Mouse (Mus musculus) thymus, postnatal 25 days (tissue): ENCODE data around the gene Ndufs5.

Experiments used
- DNase-seq: peaks from one replicate; pipeline ENCODE4 v3.0.0; 2022

The Ndufs5 gene

DNA sequence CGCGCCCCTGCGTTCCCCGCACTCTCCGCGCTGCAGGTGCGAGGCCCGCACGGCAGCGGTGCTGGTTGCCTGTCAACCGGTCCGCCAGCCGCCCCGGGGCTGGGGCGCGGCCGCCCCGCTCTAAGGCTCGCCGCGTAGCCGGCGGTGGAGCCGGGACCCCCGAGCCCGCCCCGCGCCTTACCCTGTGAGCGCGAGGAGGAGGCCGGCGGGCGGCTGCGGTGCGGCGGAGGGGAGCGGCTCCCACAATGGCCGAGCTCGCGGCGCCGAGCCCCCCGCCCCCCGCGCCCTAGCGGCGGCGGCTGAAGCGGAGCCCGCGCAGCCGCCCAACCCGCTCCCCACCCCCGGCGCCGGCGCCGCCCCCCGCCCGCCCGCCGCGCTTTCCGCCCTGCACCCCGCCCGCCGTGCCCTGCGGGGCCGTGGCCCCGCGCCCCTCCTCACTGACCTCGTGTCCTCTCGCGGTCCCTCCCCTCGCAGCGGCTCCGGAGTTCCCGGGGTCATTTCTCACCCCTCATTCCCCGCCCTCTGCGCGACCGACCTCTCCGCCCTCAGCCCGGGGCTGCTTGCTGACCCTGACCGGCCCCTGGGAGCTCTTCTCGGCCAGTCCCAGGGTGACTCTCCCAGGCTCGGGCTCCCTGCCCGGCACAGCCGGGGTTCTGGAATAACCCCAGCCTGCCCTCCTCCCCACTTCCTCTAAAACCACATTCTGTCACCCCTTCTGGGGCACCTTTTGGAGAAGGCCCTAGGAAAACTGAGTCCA lies 30.8 kb downstream of the Ndufs5 start:
- DNase-seq: peak; percentile 7

- DNase-seq: no peak
These were observed 31.5 kb downstream of the Ndufs5 start for GRCm38 (mm10) chr4:123686368-123687024.

- DNase-seq: no peak
These were observed 32.3 kb downstream of the Ndufs5 start for GRCm38 (mm10) chr4:123685506-123686242.

- no peak for DNase-seq
These were observed 33.0 kb downstream of the Ndufs5 start for GRCm38 (mm10) chr4:123685046-123685445.

DNA sequence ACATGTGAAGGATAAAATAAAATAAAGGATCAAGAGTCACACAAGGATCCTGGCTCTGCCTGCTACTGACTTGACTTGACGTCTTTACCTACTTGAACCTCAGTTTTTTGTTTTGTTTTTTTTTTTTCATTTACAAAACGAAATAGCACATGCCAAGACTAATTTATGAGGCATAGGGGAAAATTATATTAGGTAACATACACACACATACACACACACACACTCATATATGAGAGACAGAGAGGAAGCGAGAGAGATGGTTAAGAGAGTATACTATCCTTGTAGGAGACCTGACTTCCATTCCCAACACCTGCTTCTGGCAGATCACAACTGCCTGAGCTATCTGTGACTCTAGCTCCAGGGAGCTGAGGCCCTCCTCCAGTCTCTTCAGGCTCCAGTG lies 33.7 kb downstream of the Ndufs5 start, which contains the start of gene Macf1:
Macf1 (minus strand) TSS at position 101 of the 400 bp plus-strand sequence.
- no peak for DNase-seq

DNA sequence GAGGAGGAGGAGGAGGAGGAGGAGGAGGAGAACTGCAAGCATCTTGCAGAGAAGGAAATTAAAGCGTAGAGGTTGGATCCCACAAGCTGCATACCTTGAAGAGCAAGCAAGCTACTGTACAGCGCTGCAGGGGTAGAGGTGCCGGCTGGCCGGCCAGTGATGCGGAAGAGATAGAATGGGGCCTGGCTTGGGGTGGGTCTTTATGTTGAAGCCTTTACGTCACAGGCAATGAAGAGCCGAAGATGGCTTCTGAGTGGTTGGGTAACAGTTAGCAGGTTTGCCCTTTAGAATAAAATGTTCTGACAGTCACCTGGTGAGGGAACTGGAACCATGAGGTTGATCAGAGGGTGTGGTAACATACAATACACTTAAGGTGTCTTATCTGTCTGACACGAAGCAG lies 35.7 kb downstream of the Ndufs5 start:
- DNase-seq: no peak

DNA sequence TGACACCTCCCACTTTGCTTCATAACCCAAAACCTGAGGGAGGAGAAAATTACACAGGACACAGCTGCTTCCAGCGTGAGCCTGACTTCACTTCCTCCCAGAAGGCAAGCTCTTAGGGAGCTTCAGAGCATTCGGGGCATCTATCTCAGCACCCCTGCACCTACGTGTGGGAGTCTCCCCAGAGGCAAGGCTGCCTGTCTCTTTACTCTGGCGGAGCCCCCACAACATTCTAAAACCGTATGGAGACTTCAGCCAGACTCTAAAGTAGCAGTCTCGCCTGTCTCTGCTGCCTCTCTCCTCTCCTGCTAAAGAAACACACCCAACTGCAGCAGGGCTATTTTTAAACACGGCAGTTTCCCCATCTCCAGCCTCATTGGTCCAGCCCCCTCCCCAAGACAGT lies 37.0 kb downstream of the Ndufs5 start:
- no peak for DNase-seq

DNA sequence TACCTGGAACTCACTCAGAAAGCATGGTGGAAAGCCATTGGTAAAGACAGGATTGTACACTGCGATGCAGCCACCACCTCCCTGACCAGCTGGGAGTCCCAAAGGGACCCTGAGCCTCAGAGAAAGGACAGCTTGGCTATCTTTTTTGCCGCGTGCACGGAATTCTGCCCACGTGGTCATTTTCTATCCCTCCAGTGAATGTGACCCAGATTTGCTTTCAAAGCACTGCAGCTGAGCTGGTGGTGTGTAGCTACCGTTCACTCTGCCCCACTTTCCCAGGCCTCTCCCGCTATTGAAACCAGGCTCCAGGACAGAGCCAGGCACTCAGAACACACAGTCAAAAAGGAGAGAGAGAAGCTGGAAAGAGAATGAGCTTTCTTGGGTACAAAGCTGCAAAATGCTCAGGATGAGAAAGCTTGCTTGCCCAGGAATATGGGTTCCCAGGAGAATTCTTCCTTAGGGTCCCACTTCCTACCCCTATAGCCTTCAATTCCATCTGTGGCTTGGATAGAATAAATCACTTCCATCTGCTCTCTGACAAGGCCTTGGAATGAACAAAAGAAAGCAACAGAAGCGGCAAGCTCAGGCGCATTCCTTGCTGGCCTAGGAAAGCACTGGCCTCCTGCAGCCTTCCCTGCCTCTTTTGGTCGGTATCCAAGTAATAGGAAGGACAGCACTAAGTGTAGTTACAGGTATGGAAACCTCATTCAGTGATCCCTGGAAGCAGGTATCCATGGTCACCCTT lies 40.8 kb downstream of the Ndufs5 start:
- no peak for DNase-seq

DNA sequence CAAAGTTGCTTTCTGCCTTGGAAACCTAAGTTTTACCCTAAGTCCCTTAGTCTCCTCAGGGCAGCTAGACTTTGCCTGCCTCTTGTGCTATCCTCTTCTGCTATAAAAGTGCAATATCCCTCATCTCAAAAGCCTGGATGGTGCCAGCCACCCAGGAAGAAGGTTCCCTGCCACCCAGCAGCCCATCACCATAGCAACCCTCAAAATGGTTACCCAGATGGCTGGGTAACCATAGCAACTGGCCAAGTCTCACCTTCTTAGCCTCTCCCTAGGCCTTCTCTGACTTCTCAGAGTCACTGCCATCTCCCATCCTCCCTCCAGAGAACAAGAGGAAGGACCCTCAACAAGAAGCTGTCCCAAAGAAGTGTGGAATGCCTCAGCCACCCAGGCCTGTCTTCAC lies 47.4 kb downstream of the Ndufs5 start:
- DNase-seq: no peak

GRCm38 (mm10) chr4:123669696-123670095 lies 48.3 kb downstream of the Ndufs5 start:
- no peak for DNase-seq

DNA sequence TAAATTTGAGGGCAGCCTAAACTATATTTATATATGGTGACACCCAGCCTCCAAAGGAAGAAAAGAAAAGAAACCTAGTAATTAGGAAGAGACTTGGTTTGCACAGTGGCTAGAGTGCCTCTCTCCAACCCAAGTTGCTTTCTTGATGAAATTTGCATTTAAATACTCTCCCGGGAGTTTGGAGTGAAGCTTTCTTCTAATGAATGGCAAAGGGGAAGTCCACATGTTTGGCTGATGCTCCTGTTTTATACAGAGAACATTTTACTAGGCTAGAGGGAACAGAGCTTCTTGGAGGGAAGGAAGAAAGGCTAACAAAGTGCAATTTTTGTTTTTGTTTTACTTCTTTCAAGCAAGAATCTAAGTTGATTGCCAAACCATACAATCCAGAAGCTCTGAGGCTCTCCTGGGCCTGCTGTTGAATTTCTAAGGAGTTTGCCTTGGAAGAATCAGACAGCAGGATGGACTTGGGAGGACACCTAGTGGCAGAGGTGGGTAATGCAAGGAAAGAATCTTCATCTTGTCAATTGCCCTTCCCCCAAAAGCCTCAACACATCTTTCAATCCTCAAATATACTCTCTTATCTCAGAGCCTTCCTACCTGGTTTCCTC lies 50.6 kb downstream of the Ndufs5 start:
- DNase-seq: peak; percentile 66

GRCm38 (mm10) chr4:123666517-123666916 lies 51.5 kb downstream of the Ndufs5 start:
- DNase-seq: no peak

GRCm38 (mm10) chr4:123665681-123666278 lies 52.2 kb downstream of the Ndufs5 start:
- DNase-seq: no peak

DNA sequence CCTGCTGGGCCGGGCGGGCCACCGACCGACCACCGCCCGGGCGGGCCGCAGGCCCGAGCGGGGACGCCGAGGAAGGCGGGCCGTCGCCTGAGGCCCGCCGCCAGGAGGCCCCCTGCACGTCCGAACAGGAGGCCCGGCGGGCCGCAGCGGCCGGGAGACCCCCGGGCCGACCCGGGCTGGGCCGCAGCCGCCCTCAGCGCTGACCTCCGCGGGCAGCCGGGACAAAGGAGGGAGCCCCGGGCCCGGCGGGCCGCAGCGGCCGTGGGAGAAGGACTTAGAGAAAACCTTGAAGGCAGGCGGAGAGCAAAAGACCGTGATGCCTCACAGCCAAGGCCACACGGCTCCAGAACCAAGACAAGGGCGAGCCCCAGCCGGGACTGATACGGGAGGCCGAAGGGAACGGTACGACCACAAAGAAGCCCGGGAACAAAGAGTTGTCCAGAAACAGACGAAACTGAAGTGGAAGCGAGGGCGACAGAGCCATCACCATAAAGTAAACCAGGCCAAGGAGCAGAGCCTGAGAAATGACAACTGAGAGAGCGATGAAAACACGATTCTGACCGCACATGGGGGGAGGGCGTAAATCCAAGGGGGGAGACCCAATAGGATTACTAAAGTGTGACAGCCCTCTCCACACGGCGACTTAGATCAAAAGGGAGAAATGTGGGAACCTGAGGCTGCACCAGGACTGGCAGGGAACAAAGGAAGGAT lies 52.9 kb downstream of the Ndufs5 start:
- DNase-seq: no peak

GRCm38 (mm10) chr4:123664021-123664950 lies 53.7 kb downstream of the Ndufs5 start:
- DNase-seq: peak; percentile 67

DNA sequence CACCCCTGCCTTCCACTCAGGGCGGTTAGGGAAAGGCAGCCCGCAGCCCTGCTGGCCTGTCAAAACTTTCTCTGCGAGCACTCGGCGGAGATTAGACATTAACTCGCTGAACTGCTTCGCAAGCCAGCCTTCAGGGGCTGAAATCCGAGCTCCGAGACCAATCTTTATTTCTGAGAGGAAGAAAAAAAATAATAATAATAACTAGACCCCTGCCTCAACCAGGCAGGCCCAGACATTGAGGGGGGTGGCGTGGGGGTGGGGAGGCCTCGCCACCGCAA lies 54.4 kb downstream of the Ndufs5 start:
- no peak for DNase-seq

DNA sequence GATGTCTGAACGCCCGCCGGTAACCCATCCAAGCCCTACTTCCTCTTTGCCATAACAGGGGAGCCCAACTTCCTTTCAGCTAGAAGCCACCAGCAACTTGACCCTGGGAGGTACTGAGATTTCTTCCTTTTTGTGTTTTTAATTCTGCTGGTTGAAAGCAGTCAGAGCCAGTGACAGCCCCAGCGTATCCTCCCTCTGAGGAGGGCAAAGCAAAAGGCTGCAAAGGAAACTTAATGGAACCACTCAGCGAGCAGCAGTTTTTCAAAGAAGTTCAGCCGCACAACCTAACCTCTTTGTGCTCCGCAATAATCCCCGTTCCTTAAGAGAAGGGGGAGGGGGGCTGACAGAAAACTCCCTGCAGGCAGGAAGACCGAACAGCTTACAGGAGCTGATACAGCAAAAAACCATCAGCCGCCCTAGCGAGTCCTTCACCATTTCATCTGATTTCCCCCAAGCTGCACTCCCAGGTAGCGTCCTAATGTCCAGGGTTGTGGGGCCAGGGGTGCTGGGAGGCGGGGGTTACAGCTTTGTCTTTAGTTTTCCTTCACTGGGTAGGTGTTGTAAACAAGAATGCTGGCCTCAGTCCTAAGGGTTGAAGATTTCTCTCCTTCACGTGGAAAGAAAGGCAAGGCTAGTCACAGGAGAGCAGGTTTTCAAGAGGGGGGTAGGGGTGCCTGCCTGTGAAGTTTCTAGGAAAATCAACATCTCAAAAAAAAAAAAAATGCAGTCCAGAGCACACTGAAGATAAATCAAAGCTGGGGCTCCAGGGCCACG lies 54.9 kb downstream of the Ndufs5 start:
- DNase-seq: peak; percentile 4
